Mouse (Mus musculus): ENCODE measurements at regions not wholly inside any gene's neighbourhood (a gene's known extent, or its start where the extent isn't known, plus 50 kb on each side); places are given as distances from the start of the nearest gene placed in this dataset.

DNA sequence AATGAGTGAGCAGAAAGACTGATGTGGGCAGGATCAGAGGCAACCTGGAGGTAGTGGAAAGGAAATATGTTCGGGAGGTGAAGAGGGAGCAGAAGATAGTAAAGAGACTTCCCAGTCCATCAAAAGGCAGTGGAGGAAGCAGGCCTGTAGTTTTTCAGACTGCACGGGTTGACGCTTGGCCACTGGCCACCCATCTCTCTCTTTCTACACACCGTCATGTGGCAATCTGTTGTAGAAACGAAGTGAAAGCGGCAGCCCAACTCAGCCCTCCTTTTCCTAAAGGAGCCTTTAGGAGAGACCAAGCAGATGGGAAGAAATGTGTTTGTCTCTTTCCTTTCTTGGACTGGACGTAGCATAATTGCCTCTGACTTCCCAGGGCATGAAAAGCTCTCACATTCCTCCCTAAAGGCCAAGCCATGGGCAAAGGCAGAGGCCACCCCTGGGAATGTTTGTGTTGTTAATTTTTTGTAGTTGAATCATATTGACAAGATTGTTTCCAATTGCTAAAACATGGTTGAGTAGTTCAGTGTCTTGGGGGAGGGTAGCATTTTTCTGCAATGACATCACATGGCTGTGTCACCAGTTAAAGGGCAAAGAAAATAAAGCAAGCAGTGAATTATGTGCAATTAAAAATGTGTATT, 150.7 kb upstream of the Foxa2 start:
- H3K36me3 ChIP-seq (ENCODE audit: control insufficient read depth, insufficient read depth, low read length) = no peaks in the 10 kb centered on the region
- no peaks in the 10 kb centered on the region for H3K9me3 ChIP-seq (ENCODE audit: control insufficient read depth, low read length)
- WGBS = 87% methylated on average over 7 of the region's 7 CpGs
- H3K27me3 ChIP-seq (ENCODE audit: control insufficient read depth, insufficient read depth, low read length) = no peaks in the 10 kb centered on the region
- H3K4me3 ChIP-seq (replicated peaks; ENCODE audit: low read length) = no peak overlapping the region
- H3K27ac ChIP-seq (replicated peaks; ENCODE audit: low read depth, low read length) = no peak overlapping the region
- no peak for TF ChIP-seq POLR2A (IDR thresholded peaks at IDR 0.05; ENCODE audit: borderline replicate concordance, extremely low read depth, insufficient read depth, insufficient read length)
- H3K4me1 ChIP-seq (ENCODE audit: control insufficient read depth, insufficient read depth, low read length) = no peaks in the 10 kb centered on the region
- H3K4me2 ChIP-seq (replicated peaks; ENCODE audit: low read depth, low read length, severe bottlenecking) = no peak overlapping the region
- DNase-seq (ENCODE audit: low spot score) = no peak
- ATAC-seq (ENCODE audit: low FRiP score, low read depth) = no peak
- H3K9ac ChIP-seq (ENCODE audit: low read depth, low read length, severe bottlenecking) = no peak overlapping the region

- no peaks in the 10 kb centered on the region for H3K36me3 ChIP-seq (ENCODE audit: control insufficient read depth, insufficient read depth, low read length)
- no peak overlapping the region for H3K4me2 ChIP-seq (replicated peaks; ENCODE audit: low read depth, low read length, severe bottlenecking)
- no peak overlapping the region for H3K27ac ChIP-seq (replicated peaks; ENCODE audit: low read depth, low read length)
- ATAC-seq (ENCODE audit: low FRiP score, low read depth) (no peak), DNase-seq (ENCODE audit: low spot score) (no peak)
- H3K9me3 ChIP-seq (ENCODE audit: control insufficient read depth, low read length) = no peaks in the 10 kb centered on the region
- no peaks in the 10 kb centered on the region for H3K4me1 ChIP-seq (ENCODE audit: control insufficient read depth, insufficient read depth, low read length)
- H3K4me3 ChIP-seq (replicated peaks; ENCODE audit: low read length) = no peak overlapping the region
- no peaks in the 10 kb centered on the region for H3K27me3 ChIP-seq (ENCODE audit: control insufficient read depth, insufficient read depth, low read length)
- no peak for TF ChIP-seq POLR2A (IDR thresholded peaks at IDR 0.05; ENCODE audit: borderline replicate concordance, extremely low read depth, insufficient read depth, insufficient read length)
- 0% methylated on average over 1 of the region's 1 CpGs for WGBS
- H3K9ac ChIP-seq (ENCODE audit: low read depth, low read length, severe bottlenecking) = no peak overlapping the region
These were observed 159.9 kb upstream of the Foxa2 start for GRCm38 (mm10) chr2:148206633-148207032.

- Histone ChIP-seq H3K4me2 (replicated peaks; ENCODE audit: low read depth, low read length, severe bottlenecking) (no peak overlapping the region), H3K27ac (replicated peaks; ENCODE audit: low read depth, low read length) (no peak overlapping the region), H3K4me3 (replicated peaks; ENCODE audit: low read length) (no peak overlapping the region), H3K4me1 (ENCODE audit: control insufficient read depth, insufficient read depth, low read length) (no peaks in the 10 kb centered on the region), H3K9me3 (ENCODE audit: control insufficient read depth, low read length) (no peaks in the 10 kb centered on the region), H3K9ac (ENCODE audit: low read depth, low read length, severe bottlenecking) (no peak overlapping the region), H3K36me3 (ENCODE audit: control insufficient read depth, insufficient read depth, low read length) (no peaks in the 10 kb centered on the region), H3K27me3 (ENCODE audit: control insufficient read depth, insufficient read depth, low read length) (no peaks in the 10 kb centered on the region)
- WGBS = 79% methylated on average over 2 of the region's 2 CpGs
- no peak for TF ChIP-seq POLR2A (IDR thresholded peaks at IDR 0.05; ENCODE audit: borderline replicate concordance, extremely low read depth, insufficient read depth, insufficient read length)
- no peak for ATAC-seq (ENCODE audit: low FRiP score, low read depth)
- no peak for DNase-seq (ENCODE audit: low spot score)
These were observed 164.0 kb upstream of the Foxa2 start for GRCm38 (mm10) chr2:148210813-148211212.

GRCm38 (mm10) chr2:148217136-148217535, 170.4 kb upstream of the Foxa2 start:
- Histone ChIP-seq H3K4me1 (ENCODE audit: control insufficient read depth, insufficient read depth, low read length) (no peaks in the 10 kb centered on the region), H3K9ac (ENCODE audit: low read depth, low read length, severe bottlenecking) (no peak overlapping the region), H3K36me3 (ENCODE audit: control insufficient read depth, insufficient read depth, low read length) (no peaks in the 10 kb centered on the region), H3K27ac (replicated peaks; ENCODE audit: low read depth, low read length) (no peak overlapping the region), H3K4me3 (replicated peaks; ENCODE audit: low read length) (no peak overlapping the region), H3K4me2 (replicated peaks; ENCODE audit: low read depth, low read length, severe bottlenecking) (no peak overlapping the region), H3K9me3 (ENCODE audit: control insufficient read depth, low read length) (no peaks in the 10 kb centered on the region), H3K27me3 (ENCODE audit: control insufficient read depth, insufficient read depth, low read length) (no peaks in the 10 kb centered on the region)
- TF ChIP-seq POLR2A (IDR thresholded peaks at IDR 0.05; ENCODE audit: borderline replicate concordance, extremely low read depth, insufficient read depth, insufficient read length) = no peak
- ATAC-seq (ENCODE audit: low FRiP score, low read depth) = no peak
- DNase-seq (ENCODE audit: low spot score) = peak; percentile 16
- WGBS = 83% methylated on average over 4 of the region's 4 CpGs

DNA sequence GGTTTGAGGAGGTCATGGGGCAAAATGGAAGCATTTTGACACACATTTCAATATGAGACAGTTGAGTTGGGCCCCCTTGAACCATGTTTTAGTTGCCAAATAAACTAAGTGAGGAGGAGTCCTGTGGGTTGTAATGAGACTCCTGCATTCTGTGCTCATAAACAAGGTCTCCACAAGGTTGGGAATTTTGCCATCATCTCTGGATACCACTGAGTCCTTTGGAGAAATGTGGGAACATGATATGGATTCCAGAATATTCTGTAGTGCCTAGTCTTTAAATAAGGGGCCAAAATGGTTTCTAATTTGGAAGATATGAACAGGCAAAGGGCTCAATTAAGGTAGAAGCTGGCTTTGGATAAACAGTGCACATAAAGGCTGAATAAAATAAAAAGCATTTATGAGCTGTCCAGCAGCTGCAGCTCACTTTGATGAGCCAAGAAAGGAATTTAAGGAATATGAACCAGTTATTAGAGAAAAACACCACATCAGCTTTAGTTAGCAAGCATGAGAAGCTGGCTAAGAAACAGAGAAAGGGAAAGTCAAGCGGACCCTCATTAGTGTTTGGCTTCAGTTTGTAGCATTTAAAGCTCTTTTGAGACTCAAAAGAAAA, 161.3 kb upstream of the Sstr4 start:
- Histone ChIP-seq H3K27me3 (ENCODE audit: control insufficient read depth, insufficient read depth, low read length) (no peaks in the 10 kb centered on the region), H3K4me2 (replicated peaks; ENCODE audit: low read depth, low read length, severe bottlenecking) (no peak overlapping the region), H3K9ac (ENCODE audit: low read depth, low read length, severe bottlenecking) (no peak overlapping the region), H3K27ac (replicated peaks; ENCODE audit: low read depth, low read length) (no peak overlapping the region), H3K4me3 (replicated peaks; ENCODE audit: low read length) (no peak overlapping the region), H3K9me3 (ENCODE audit: control insufficient read depth, low read length) (no peaks in the 10 kb centered on the region), H3K36me3 (ENCODE audit: control insufficient read depth, insufficient read depth, low read length) (no peaks in the 10 kb centered on the region), H3K4me1 (ENCODE audit: control insufficient read depth, insufficient read depth, low read length) (peaks cover 6% of the 10 kb centered on the region)
- 38% methylated on average over 1 of the region's 1 CpGs for WGBS
- no peak for TF ChIP-seq POLR2A (IDR thresholded peaks at IDR 0.05; ENCODE audit: borderline replicate concordance, extremely low read depth, insufficient read depth, insufficient read length)
- ATAC-seq (ENCODE audit: low FRiP score, low read depth) (no peak), DNase-seq (ENCODE audit: low spot score) (peak; percentile 21)

All from limb, embryonic 14.5 days (tissue).